Mouse (Mus musculus) heart, embryonic 12.5 days (tissue): ENCODE measurements around the gene Svop. TPM values are rescaled to one million over a fixed set of nuclear protein-coding genes. Genes with fewer than 3 reads are reported as not detected.

Experiments used
- ATAC-seq: fragments of 200-750 bp; cut with Nextera tagmentation; 2 replicates; pipeline ENCODE4 v1.8.0; 2017; ENCODE audit warnings: moderate TSS enrichment, moderate library complexity; ENCODE audit not compliant: insufficient number of reproducible peaks, low FRiP score
- H3K27ac ChIP-seq: fragments of 300-500 bp; sonication (generic); 2 replicates; pipeline ENCODE4 v1.5.1; 2016; ENCODE audit warnings: mild to moderate bottlenecking, moderate library complexity; ENCODE audit not compliant: poor library complexity, severe bottlenecking
- H3K27me3 ChIP-seq: fragments of 300-500 bp; sonication (generic); replicated peaks from 2 replicates; pipeline ENCODE4 v1.6.1; 2016; ENCODE audit warnings: mild to moderate bottlenecking, moderate library complexity
- H3K36me3 ChIP-seq: fragments of 300-500 bp; sonication (generic); 2 replicates; pipeline ENCODE4 v1.6.1; 2016; ENCODE audit warnings: mild to moderate bottlenecking, moderate library complexity
- H3K4me1 ChIP-seq: fragments of 300-500 bp; sonication (generic); replicated peaks from 2 replicates; pipeline ENCODE4 v1.6.1; 2016; ENCODE audit warnings: mild to moderate bottlenecking
- H3K4me2 ChIP-seq: fragments of 300-500 bp; sonication (generic); 2 replicates; pipeline ENCODE4 v1.6.1; 2016; ENCODE audit warnings: mild to moderate bottlenecking, moderate library complexity
- H3K4me3 ChIP-seq: fragments of 300-500 bp; sonication (generic); 2 replicates; pipeline ENCODE4 v1.5.1; 2016; ENCODE audit warnings: mild to moderate bottlenecking
- H3K9ac ChIP-seq: fragments of 300-500 bp; sonication (generic); 2 replicates; pipeline ENCODE4 v1.6.1; 2016; ENCODE audit warnings: mild to moderate bottlenecking, moderate library complexity
- H3K9me3 ChIP-seq: fragments of 300-500 bp; sonication (generic); replicated peaks from 2 replicates; pipeline ENCODE4 v1.6.1; 2016; ENCODE audit warnings: mild to moderate bottlenecking, moderate library complexity
- WGBS: fragments of 180-500 bp; shearing (Covaris S2); methylation state at CpG from one replicate; pipeline ENCODE4 v1.1.7; 2016; 5-methylcytosine and 5-hydroxymethylcytosine counted together
- polyA plus RNA-seq: library from polyadenylated mRNA; unstranded; fragments of >200 nt; fragmentation: Nextera tagmentation; extraction: Ambion mirVana; gene quantifications from 2 replicates; pipeline ENCODE4 v1.2.1, GENCODE M21; 2016

Gene Svop
- polyA plus RNA-seq, 1 experiment from 2014 or later, result 0.15 TPM

GRCm38 (mm10) chr5:114043800-114044199 lies 47.6 kb downstream of the Svop start:
- WGBS, result 75% methylated on average over 4 of the region's 4 CpGs
- H3K27me3 ChIP-seq, result peaks cover 11% of the 10 kb centered on the region; the same call in 1 of the 2 replicates
- H3K4me3 ChIP-seq, result no peak overlapping the region
- no peak overlapping the region for H3K4me2 ChIP-seq
- H3K27ac ChIP-seq, result no peak overlapping the region
- ATAC-seq, result no peak
- peaks cover 18% of the 10 kb centered on the region for H3K4me1 ChIP-seq
- no peak overlapping the region for H3K9ac ChIP-seq
- no peaks in the 10 kb centered on the region for H3K36me3 ChIP-seq
- H3K9me3 ChIP-seq, result no peaks in the 10 kb centered on the region

- H3K4me3 ChIP-seq, result no peak overlapping the region
- peaks cover 11% of the 10 kb centered on the region for H3K27me3 ChIP-seq
- H3K9ac ChIP-seq, result no peak overlapping the region
- WGBS, result 14% methylated on average over 15 of the region's 15 CpGs
- ATAC-seq, result peak; percentile 68; the same call in 1 of the 2 replicates
- H3K9me3 ChIP-seq, result no peaks in the 10 kb centered on the region
- H3K36me3 ChIP-seq, result no peaks in the 10 kb centered on the region
- H3K27ac ChIP-seq, result no peak overlapping the region
- H3K4me2 ChIP-seq, result peak overlapping the region; percentile 39
- peaks cover 24% of the 10 kb centered on the region for H3K4me1 ChIP-seq
Observed at GRCm38 (mm10) chr5:114041327-114041930, 49.9 kb downstream of the Svop start.

GRCm38 (mm10) chr5:114040911-114041310 lies 50.5 kb downstream of the Svop start:
- H3K4me3 ChIP-seq, result no peak overlapping the region
- H3K9ac ChIP-seq, result no peak overlapping the region
- no peaks in the 10 kb centered on the region for H3K36me3 ChIP-seq
- ATAC-seq, result no peak
- peaks cover 24% of the 10 kb centered on the region for H3K4me1 ChIP-seq
- 65% methylated on average over 1 of the region's 1 CpGs for WGBS
- no peaks in the 10 kb centered on the region for H3K9me3 ChIP-seq
- H3K27me3 ChIP-seq, result peaks cover 15% of the 10 kb centered on the region
- H3K27ac ChIP-seq, result no peak overlapping the region
- 0 out of 2 replicates have a peak overlapping the region, but pooled peaks have one; percentile 21 for H3K4me2 ChIP-seq

- ATAC-seq, result no peak
- Histone ChIP-seq H3K36me3 (no peaks in the 10 kb centered on the region), H3K9ac (no peak overlapping the region), H3K4me3 (no peak overlapping the region), H3K27ac (no peak overlapping the region), H3K4me2 (peak overlapping the region; percentile 21; the same call in 1 of the 2 replicates), H3K4me1 (peaks cover 24% of the 10 kb centered on the region), H3K9me3 (no peaks in the 10 kb centered on the region), H3K27me3 (peaks cover 15% of the 10 kb centered on the region)
- 22% methylated on average over 7 of the region's 8 CpGs for WGBS
Observed at GRCm38 (mm10) chr5:114040508-114040907, 50.9 kb downstream of the Svop start.

GRCm38 (mm10) chr5:114035111-114035510 lies 56.3 kb downstream of the Svop start:
- WGBS, result 73% methylated on average over 10 of the region's 10 CpGs
- H3K27me3 ChIP-seq, result peaks cover 10% of the 10 kb centered on the region; the same call in 1 of the 2 replicates
- H3K36me3 ChIP-seq, result no peaks in the 10 kb centered on the region
- H3K4me2 ChIP-seq, result no peak overlapping the region
- H3K9ac ChIP-seq, result no peak overlapping the region
- peaks cover 6% of the 10 kb centered on the region; the same call in 1 of the 2 replicates for H3K4me1 ChIP-seq
- H3K27ac ChIP-seq, result no peak overlapping the region
- H3K4me3 ChIP-seq, result no peak overlapping the region
- ATAC-seq, result no peak
- no peaks in the 10 kb centered on the region for H3K9me3 ChIP-seq

GRCm38 (mm10) chr5:114034393-114034792 lies 57.0 kb downstream of the Svop start:
- no peak for ATAC-seq
- no peaks in the 10 kb centered on the region for H3K36me3 ChIP-seq
- H3K4me2 ChIP-seq, result no peak overlapping the region
- no peak overlapping the region for H3K4me3 ChIP-seq
- H3K9ac ChIP-seq, result no peak overlapping the region
- H3K4me1 ChIP-seq, result peaks cover 6% of the 10 kb centered on the region; the same call in 1 of the 2 replicates
- no peak overlapping the region for H3K27ac ChIP-seq
- no peaks in the 10 kb centered on the region for H3K9me3 ChIP-seq
- peaks cover 10% of the 10 kb centered on the region; the same call in 1 of the 2 replicates for H3K27me3 ChIP-seq
- WGBS, result 78% methylated on average over 7 of the region's 7 CpGs

GRCm38 (mm10) chr5:114032161-114032763 lies 59.1 kb downstream of the Svop start:
- no peak for ATAC-seq
- no peak overlapping the region for H3K4me2 ChIP-seq
- no peak overlapping the region for H3K4me3 ChIP-seq
- H3K36me3 ChIP-seq, result no peaks in the 10 kb centered on the region
- H3K4me1 ChIP-seq, result no peaks in the 10 kb centered on the region
- no peak overlapping the region for H3K9ac ChIP-seq
- no peak overlapping the region for H3K27ac ChIP-seq
- peaks cover 10% of the 10 kb centered on the region; the same call in 1 of the 2 replicates for H3K27me3 ChIP-seq
- 76% methylated on average over 3 of the region's 3 CpGs for WGBS
- no peaks in the 10 kb centered on the region for H3K9me3 ChIP-seq

GRCm38 (mm10) chr5:114030652-114031051 lies 60.7 kb downstream of the Svop start:
- Histone ChIP-seq H3K4me2 (no peak overlapping the region), H3K27me3 (0 out of 2 replicates have a peak, but pooled peaks cover 4% of the 10 kb centered on the region), H3K4me1 (no peaks in the 10 kb centered on the region), H3K9ac (no peak overlapping the region), H3K9me3 (no peaks in the 10 kb centered on the region), H3K4me3 (no peak overlapping the region), H3K36me3 (no peaks in the 10 kb centered on the region), H3K27ac (no peak overlapping the region)
- ATAC-seq, result no peak
- WGBS, result 81% methylated on average over 12 of the region's 12 CpGs

- Histone ChIP-seq H3K4me2 (no peak overlapping the region), H3K36me3 (no peaks in the 10 kb centered on the region), H3K27ac (no peak overlapping the region), H3K27me3 (peaks cover 9% of the 10 kb centered on the region; the same call in 1 of the 2 replicates), H3K9ac (no peak overlapping the region), H3K4me1 (peaks cover 8% of the 10 kb centered on the region; the same call in 1 of the 2 replicates), H3K4me3 (no peak overlapping the region), H3K9me3 (no peaks in the 10 kb centered on the region)
- 81% methylated on average over 12 of the region's 12 CpGs for WGBS
- ATAC-seq, result no peak
Observed at GRCm38 (mm10) chr5:114028111-114028510, 63.3 kb downstream of the Svop start.

GRCm38 (mm10) chr5:114027217-114027944 lies 64.0 kb downstream of the Svop start:
- H3K4me2 ChIP-seq, result no peak overlapping the region
- H3K27me3 ChIP-seq, result peaks cover 9% of the 10 kb centered on the region; the same call in 1 of the 2 replicates
- H3K9ac ChIP-seq, result no peak overlapping the region
- WGBS, result 82% methylated on average over 12 of the region's 12 CpGs
- H3K4me3 ChIP-seq, result no peak overlapping the region
- H3K9me3 ChIP-seq, result no peaks in the 10 kb centered on the region; the same call in 1 of the 2 replicates
- H3K4me1 ChIP-seq, result peaks cover 8% of the 10 kb centered on the region; the same call in 1 of the 2 replicates
- no peak for ATAC-seq
- H3K36me3 ChIP-seq, result no peaks in the 10 kb centered on the region
- H3K27ac ChIP-seq, result no peak overlapping the region

- Histone ChIP-seq H3K9me3 (no peaks in the 10 kb centered on the region; the same call in 1 of the 2 replicates), H3K27me3 (peaks cover 9% of the 10 kb centered on the region; the same call in 1 of the 2 replicates), H3K4me2 (0 out of 2 replicates have a peak overlapping the region, but pooled peaks have one; percentile 15), H3K36me3 (no peaks in the 10 kb centered on the region), H3K9ac (no peak overlapping the region), H3K27ac (no peak overlapping the region), H3K4me1 (peaks cover 8% of the 10 kb centered on the region; the same call in 1 of the 2 replicates), H3K4me3 (no peak overlapping the region)
- peak; percentile 23; the same call in 1 of the 2 replicates for ATAC-seq
- 8% methylated on average over 10 of the region's 10 CpGs for WGBS
Observed at GRCm38 (mm10) chr5:114024885-114025284, 66.5 kb downstream of the Svop start.
